Mouse (Mus musculus) cerebellum, adult 2 months (tissue): Measurements from ENCODE around the gene Klb. TPM values are rescaled to one million over a fixed set of nuclear protein-coding genes. Genes with fewer than 3 reads are reported as not detected.

ENCODE experiments used
- DNase-seq, 2 experiments: peaks; one replicate each; pipeline ENCODE4 v3.0.0; 2021
- H3K27ac ChIP-seq: fragments of 200-500 bp; 2 replicates; pipeline ENCODE4 v1.5.1; 2012; ENCODE audit warnings: low read length, control low read depth, inconsistent platforms; ENCODE audit not compliant: insufficient read depth
- H3K27me3 ChIP-seq: fragments of 200-500 bp; 2 replicates; pipeline ENCODE4 v1.6.1; 2012; ENCODE audit warnings: inconsistent platforms, mild to moderate bottlenecking, low read length, moderate library complexity; ENCODE audit not compliant: control insufficient read depth, insufficient read depth
- H3K4me1 ChIP-seq: fragments of 200-500 bp; 2 replicates; pipeline ENCODE4 v1.6.1; 2011; ENCODE audit warnings: low read length; ENCODE audit not compliant: control insufficient read depth, insufficient read depth
- H3K4me3 ChIP-seq: fragments of 200-500 bp; replicated peaks from 2 replicates; pipeline ENCODE3; 2011; ENCODE audit warnings: mild to moderate bottlenecking, low read depth, low read length, control low read depth; ENCODE audit not compliant: insufficient read depth
- CTCF ChIP-seq: fragments of 200-500 bp; IDR thresholded peaks from 2 replicates; pipeline ENCODE4 v1.5.1; 2011; ENCODE audit warnings: low read depth, mild to moderate bottlenecking, control low read depth, low read length, moderate library complexity, borderline replicate concordance; ENCODE audit not compliant: insufficient read depth
- POLR2A ChIP-seq: fragments of 200-500 bp; IDR thresholded peaks from 2 replicates; pipeline ENCODE4 v1.6.1; 2011; ENCODE audit warnings: low read length, control low read depth, borderline replicate concordance; ENCODE audit not compliant: insufficient read depth
- WGBS: fragments of 180-500 bp; shearing (Covaris S2); methylation state at CpG from one replicate; pipeline ENCODE4 v1.1.7; 2018; 5-methylcytosine and 5-hydroxymethylcytosine counted together
- polyA plus RNA-seq: library from polyadenylated mRNA; depleted of rRNA; stranded (reverse); fragments of >200 nt; gene quantifications from 2 replicates; pipeline ENCODE4 v1.2.3, GENCODE M21; 2012

The Klb gene
- polyA plus RNA-seq, 1 experiment: 0.23 TPM

GRCm38 (mm10) chr5:65324758-65325355 is 23.3 kb upstream of the Klb start:
- WGBS: 93% methylated on average over 3 of the region's 3 CpGs
- Histone ChIP-seq H3K4me3 (no peak overlapping the region), H3K4me1 (no peaks in the 10 kb centered on the region; the same call in none of the 2 replicates), H3K27ac (no peak overlapping the region), H3K27me3 (no peaks in the 10 kb centered on the region)
- no peak for TF ChIP-seq POLR2A
- no peak for TF ChIP-seq CTCF
- DNase-seq: no peak

- H3K4me3 ChIP-seq: no peak overlapping the region
- no peak overlapping the region for H3K27ac ChIP-seq
- TF ChIP-seq CTCF (no peak), POLR2A (no peak)
- DNase-seq: no peak
- H3K4me1 ChIP-seq: no peaks in the 10 kb centered on the region; the same call in none of the 2 replicates
- WGBS: 43% methylated on average over 5 of the region's 5 CpGs
- H3K27me3 ChIP-seq: no peaks in the 10 kb centered on the region
Measured at GRCm38 (mm10) chr5:65326212-65326611, 21.9 kb upstream of the Klb start.

- WGBS: 78% methylated on average over 3 of the region's 3 CpGs
- no peak for DNase-seq
- H3K4me3 ChIP-seq: no peak overlapping the region
Measured at GRCm38 (mm10) chr5:65329971-65330370, 18.1 kb upstream of the Klb start.

GRCm38 (mm10) chr5:65334788-65335187 is 13.3 kb upstream of the Klb start:
- Histone ChIP-seq H3K4me1 (no peaks in the 10 kb centered on the region), H3K4me3 (peak overlapping the region; percentile 98), H3K27ac (no peak overlapping the region), H3K27me3 (no peaks in the 10 kb centered on the region)
- WGBS: 3% methylated on average over 8 of the region's 8 CpGs
- TF ChIP-seq CTCF: no peak
- no peak for TF ChIP-seq POLR2A
- DNase-seq: no peak

More at GRCm38 (mm10) chr5:65329971-65330370, 18.1 kb upstream of the Klb start:
- Histone ChIP-seq H3K4me1 (no peaks in the 10 kb centered on the region), H3K27me3 (no peaks in the 10 kb centered on the region), H3K27ac (no peak overlapping the region)
- no peak for TF ChIP-seq CTCF
- TF ChIP-seq POLR2A: no peak

GRCm38 (mm10) chr5:65335298-65336074 is 12.6 kb upstream of the Klb start, which contains the start of gene Rfc1:
Gene Rfc1, minus strand, starts transcription at chr5:65335670.
- peak within 1 kb of the TSS; percentile 98 for H3K4me3 ChIP-seq
- peak; percentile 88 for DNase-seq
- H3K4me1 ChIP-seq: no peaks in the 10 kb centered on the region
- H3K27me3 ChIP-seq: no peaks in the 10 kb centered on the region
- peak within 1 kb of the TSS; percentile 54; the same call in 1 of the 2 replicates for H3K27ac ChIP-seq
- no peak for TF ChIP-seq CTCF
- TF ChIP-seq POLR2A: peak; percentile 68; the same call in 1 of the 2 replicates
- WGBS: under 1% methylated on average over 65 of the region's 65 CpGs

GRCm38 (mm10) chr5:65336075-65336355 is 12.1 kb upstream of the Klb start:
- Histone ChIP-seq H3K27me3 (no peaks in the 10 kb centered on the region), H3K27ac (no peak overlapping the region), H3K4me1 (no peaks in the 10 kb centered on the region), H3K4me3 (peak overlapping the region; percentile 98)
- WGBS: 15% methylated on average over 4 of the region's 4 CpGs
- TF ChIP-seq CTCF: no peak
- TF ChIP-seq POLR2A: no peak
- no peak for DNase-seq

GRCm38 (mm10) chr5:65338394-65338793 is 9.7 kb upstream of the Klb start:
- WGBS: 78% methylated on average over 6 of the region's 6 CpGs
- no peak for TF ChIP-seq POLR2A
- TF ChIP-seq CTCF: no peak
- no peak for DNase-seq
- H3K27me3 ChIP-seq: no peaks in the 10 kb centered on the region
- H3K4me1 ChIP-seq: no peaks in the 10 kb centered on the region
- no peak overlapping the region for H3K4me3 ChIP-seq
- H3K27ac ChIP-seq: no peak overlapping the region

GRCm38 (mm10) chr5:65340167-65340566 is 7.9 kb upstream of the Klb start:
- TF ChIP-seq POLR2A: no peak
- no peak for TF ChIP-seq CTCF
- WGBS: 76% methylated on average over 4 of the region's 4 CpGs

More at GRCm38 (mm10) chr5:65340167-65340566, 7.9 kb upstream of the Klb start:
- DNase-seq: no peak
- Histone ChIP-seq H3K27ac (no peak overlapping the region), H3K27me3 (no peaks in the 10 kb centered on the region), H3K4me1 (no peaks in the 10 kb centered on the region), H3K4me3 (no peak overlapping the region)
